Mouse (Mus musculus) heart, embryonic 10.5 days (tissue): Measurements from ENCODE around the gene Ifitm6. TPM values are rescaled to one million over a fixed set of nuclear protein-coding genes. Genes with fewer than 3 reads are reported as not detected.
"Not testable (repeated sequence)": the region's sequence is repeated elsewhere in the genome, so short reads cannot be mapped to it uniquely, and the experiment has no call there.

ENCODE experiments used
- DNase-seq: peaks from one replicate; pipeline ENCODE4 v3.0.0-alpha.2; 2017; ENCODE audit warnings: low spot score
- H3K27ac ChIP-seq: fragments of 300-500 bp; sonication (generic); 2 replicates; pipeline ENCODE4 v1.5.1; 2016; ENCODE audit warnings: mild to moderate bottlenecking
- H3K27me3 ChIP-seq: fragments of 300-500 bp; sonication (generic); 2 replicates; pipeline ENCODE4 v1.6.1; 2016; ENCODE audit warnings: mild to moderate bottlenecking; ENCODE audit not compliant: poor library complexity, insufficient read depth, severe bottlenecking
- H3K36me3 ChIP-seq: fragments of 300-500 bp; sonication (generic); 2 replicates; pipeline ENCODE4 v1.6.1; 2016; ENCODE audit warnings: mild to moderate bottlenecking, moderate library complexity
- H3K4me1 ChIP-seq: fragments of 300-500 bp; sonication (generic); 2 replicates; pipeline ENCODE4 v1.6.1; 2016; ENCODE audit warnings: mild to moderate bottlenecking
- H3K4me3 ChIP-seq: fragments of 300-500 bp; sonication (generic); 2 replicates; pipeline ENCODE4 v1.5.1; 2016; ENCODE audit warnings: mild to moderate bottlenecking, moderate library complexity
- H3K9me3 ChIP-seq: fragments of 300-500 bp; sonication (generic); 2 replicates; pipeline ENCODE4 v1.6.1; 2016; ENCODE audit warnings: mild to moderate bottlenecking, moderate library complexity
- WGBS: fragments of 180-500 bp; shearing (Covaris S2); methylation state at CpG from one replicate; pipeline ENCODE4 v1.1.7; 2016; 5-methylcytosine and 5-hydroxymethylcytosine counted together
- polyA plus RNA-seq: library from polyadenylated mRNA; unstranded; fragments of >200 nt; fragmentation: Nextera tagmentation; extraction: Ambion mirVana; gene quantifications from 2 replicates; pipeline ENCODE4 v1.2.1, GENCODE M21; 2016

Ifitm6 gene
- polyA plus RNA-seq, 1 experiment from 2014 or later: not detected

DNA sequence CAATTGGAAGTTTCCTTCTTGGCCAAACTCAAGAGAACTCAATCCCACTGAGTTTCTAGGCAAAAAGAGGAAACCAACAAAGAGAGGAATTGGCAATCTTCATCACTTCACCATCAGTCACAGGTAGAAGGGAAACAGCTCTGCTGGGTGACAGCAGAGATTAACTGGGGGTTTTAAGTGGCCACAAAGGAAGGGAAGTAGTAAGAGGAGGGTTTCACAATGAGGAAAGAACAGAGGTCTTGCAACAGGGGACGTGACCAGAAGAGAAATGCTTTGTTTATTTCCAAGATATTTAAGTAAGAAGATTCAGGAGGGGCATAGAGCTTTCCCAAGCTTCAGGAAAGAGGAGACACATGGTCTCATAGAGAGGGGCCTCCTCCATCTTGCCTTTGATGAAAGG is 19.9 kb downstream of the Ifitm6 start:
- Histone ChIP-seq H3K27ac (no peak overlapping the region), H3K27me3 (no peaks in the 10 kb centered on the region), H3K4me1 (no peaks in the 10 kb centered on the region), H3K4me3 (no peak overlapping the region), H3K36me3 (no peaks in the 10 kb centered on the region), H3K9me3 (no peaks in the 10 kb centered on the region)
- WGBS: 61% methylated on average over 1 of the region's 1 CpGs
- DNase-seq: no peak

DNA sequence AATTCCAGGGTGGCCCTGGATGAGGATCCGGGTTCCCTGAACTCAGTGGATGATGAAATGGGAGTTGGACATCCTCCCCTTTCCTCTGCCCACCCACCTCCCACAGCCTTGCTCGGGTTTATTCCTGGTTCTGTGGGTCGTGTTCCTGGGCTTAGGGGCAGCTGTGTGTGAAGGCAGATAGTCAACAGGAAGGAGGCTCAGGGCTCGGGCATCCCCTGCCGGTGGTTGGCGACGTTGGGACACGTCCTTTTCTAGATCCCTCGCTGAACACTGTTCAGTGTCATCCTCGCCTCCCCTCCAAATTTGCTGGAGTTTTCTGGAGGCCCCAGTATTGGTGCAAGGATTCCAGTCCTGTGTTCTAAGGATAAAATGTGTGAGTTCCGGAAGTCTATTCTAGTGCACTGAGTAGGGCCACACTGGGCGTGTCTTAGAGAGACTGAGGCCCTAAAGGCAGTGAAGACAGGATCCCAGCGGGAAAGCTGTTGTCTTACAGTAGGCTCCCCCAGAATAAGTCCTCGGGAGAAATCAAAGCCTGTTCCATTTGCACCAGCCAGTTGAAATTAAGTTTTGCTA is 26.5 kb downstream of the Ifitm6 start:
- H3K4me1 ChIP-seq: peaks cover 3% of the 10 kb centered on the region; the same call in 1 of the 2 replicates
- peaks cover 16% of the 10 kb centered on the region; the same call in 1 of the 2 replicates for H3K27me3 ChIP-seq
- no peak overlapping the region for H3K27ac ChIP-seq
- DNase-seq: no peak
- H3K9me3 ChIP-seq: no peaks in the 10 kb centered on the region
- 71% methylated on average over 14 of the region's 14 CpGs for WGBS
- no peaks in the 10 kb centered on the region for H3K36me3 ChIP-seq
- H3K4me3 ChIP-seq: no peak overlapping the region

DNA sequence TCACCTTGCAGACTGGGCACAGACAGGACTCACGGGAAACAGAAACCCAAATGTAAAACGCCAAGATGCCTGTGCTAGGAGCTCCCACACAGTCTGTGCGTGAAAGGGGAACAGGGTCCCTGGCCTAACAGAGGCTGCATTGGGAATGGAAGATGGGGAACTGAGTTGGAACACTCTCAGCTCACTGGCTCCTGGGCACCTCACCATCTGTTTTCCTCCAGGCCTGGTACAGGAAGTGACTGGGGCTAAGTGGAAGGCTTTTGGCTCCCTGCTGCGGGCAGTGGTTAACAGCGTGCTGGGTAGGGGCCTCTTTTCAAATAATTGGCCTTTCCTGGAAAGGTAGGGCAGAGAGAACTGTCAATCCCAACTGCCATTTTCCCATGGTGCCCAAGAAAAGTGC is 27.1 kb downstream of the Ifitm6 start:
- no peak overlapping the region for H3K27ac ChIP-seq

DNA sequence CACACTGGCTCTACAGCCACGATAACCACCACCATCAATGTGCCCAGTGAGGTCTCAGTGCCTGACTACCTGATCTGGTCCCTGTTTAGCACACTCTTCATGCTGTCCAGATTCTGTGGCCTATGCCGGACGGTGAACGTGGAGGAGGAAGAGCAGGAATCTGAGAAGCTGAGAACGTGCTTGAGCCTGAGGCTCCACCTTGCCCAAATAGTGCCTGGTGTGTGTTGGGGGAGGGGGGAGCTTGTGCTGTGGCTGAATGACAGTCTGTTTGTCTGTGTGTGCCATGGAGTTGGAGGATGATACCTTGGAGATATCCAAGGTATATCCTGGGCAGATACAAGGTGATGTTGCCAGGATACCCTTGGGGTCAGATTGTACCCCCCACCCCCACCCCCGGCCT is 27.5 kb downstream of the Ifitm6 start:
- no peak overlapping the region for H3K4me3 ChIP-seq
- no peaks in the 10 kb centered on the region for H3K36me3 ChIP-seq
- peaks cover 16% of the 10 kb centered on the region; the same call in 1 of the 2 replicates for H3K27me3 ChIP-seq
- DNase-seq: no peak
- H3K27ac ChIP-seq: no peak overlapping the region
- peaks cover 3% of the 10 kb centered on the region; the same call in 1 of the 2 replicates for H3K4me1 ChIP-seq
- 54% methylated on average over 6 of the region's 6 CpGs for WGBS
- H3K9me3 ChIP-seq: no peaks in the 10 kb centered on the region

More for the DNA sequence above, 27.1 kb downstream of the Ifitm6 start:
- H3K9me3 ChIP-seq: no peaks in the 10 kb centered on the region
- peaks cover 16% of the 10 kb centered on the region; the same call in 1 of the 2 replicates for H3K27me3 ChIP-seq
- WGBS: 62% methylated on average over 5 of the region's 5 CpGs
- H3K4me1 ChIP-seq: peaks cover 3% of the 10 kb centered on the region; the same call in 1 of the 2 replicates
- H3K36me3 ChIP-seq: no peaks in the 10 kb centered on the region
- no peak overlapping the region for H3K4me3 ChIP-seq
- no peak for DNase-seq

DNA sequence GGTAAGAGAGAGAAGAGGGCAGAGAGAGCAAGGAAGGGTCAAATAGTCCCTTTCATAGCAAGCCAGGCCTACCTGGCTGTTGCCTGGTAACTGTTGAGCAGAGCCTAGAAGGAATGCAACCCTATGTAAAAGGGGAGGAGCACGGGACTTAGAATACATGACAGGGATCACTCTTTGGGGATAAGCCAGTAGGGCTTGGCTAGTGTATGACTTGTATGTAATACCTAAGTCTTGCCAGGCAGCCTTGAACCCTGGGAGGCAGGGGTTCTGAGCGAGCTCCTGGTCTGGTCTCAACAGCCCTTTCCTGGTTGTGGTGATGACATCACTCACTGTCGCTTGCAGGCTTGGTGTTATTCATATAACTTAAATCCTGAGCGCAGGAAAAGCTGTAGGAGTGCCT is 28.7 kb downstream of the Ifitm6 start:
- no peak for DNase-seq
- no peaks in the 10 kb centered on the region for H3K9me3 ChIP-seq
- H3K27me3 ChIP-seq: peaks cover 17% of the 10 kb centered on the region; the same call in 1 of the 2 replicates
- H3K36me3 ChIP-seq: no peaks in the 10 kb centered on the region
- no peak overlapping the region for H3K27ac ChIP-seq
- WGBS: 80% methylated on average over 4 of the region's 4 CpGs
- peaks cover 3% of the 10 kb centered on the region; the same call in 1 of the 2 replicates for H3K4me1 ChIP-seq
- no peak overlapping the region for H3K4me3 ChIP-seq

DNA sequence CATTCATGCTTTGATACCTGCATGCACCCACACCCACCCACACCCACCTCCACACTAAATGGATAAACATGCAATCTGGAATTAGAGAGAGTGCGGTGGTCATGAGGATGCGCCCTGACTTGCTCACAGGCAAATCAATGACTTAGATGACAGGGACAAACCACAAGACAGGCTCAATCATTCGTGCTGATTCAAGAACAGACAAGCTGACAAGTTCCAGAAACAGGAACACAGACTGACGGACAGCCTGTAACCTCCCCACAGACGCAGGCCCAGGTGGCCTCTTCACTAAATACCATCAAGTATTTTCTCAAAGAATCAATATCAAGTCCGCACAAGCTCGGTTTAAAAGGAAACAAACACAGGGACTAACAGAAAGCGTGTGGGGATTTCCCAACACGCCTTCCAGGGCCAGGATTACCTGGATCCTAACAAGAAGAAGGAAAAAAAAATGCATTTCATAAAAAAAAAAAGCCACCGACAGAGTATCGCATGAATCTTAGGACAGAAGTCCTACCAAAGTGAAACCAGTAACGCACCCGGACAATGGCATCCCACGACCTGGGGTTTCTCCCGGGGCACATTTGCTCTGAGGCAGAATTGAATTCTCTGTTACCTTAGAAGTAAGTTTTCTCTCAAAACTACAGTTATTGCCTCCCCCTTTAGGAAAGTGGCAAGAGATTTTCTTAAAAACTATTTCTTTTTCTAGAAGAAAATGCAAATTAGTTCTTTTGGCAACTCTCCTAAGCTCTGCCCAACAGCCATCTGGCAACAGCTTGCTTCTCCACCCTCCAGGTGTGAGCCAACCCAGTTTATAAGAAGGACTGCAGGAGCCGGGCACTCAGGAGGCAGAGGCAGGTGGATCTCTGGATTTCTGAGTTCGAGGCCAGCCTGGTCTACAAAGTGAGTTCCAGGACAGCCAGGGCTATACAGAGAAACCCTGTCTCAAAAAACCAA is 30.3 kb downstream of the Ifitm6 start:
- WGBS: 80% methylated on average over 17 of the region's 17 CpGs
- DNase-seq: no peak
- Histone ChIP-seq H3K27me3 (peaks cover 25% of the 10 kb centered on the region; the same call in 1 of the 2 replicates), H3K27ac (no peak overlapping the region), H3K36me3 (no peaks in the 10 kb centered on the region), H3K4me1 (peaks cover 3% of the 10 kb centered on the region; the same call in 1 of the 2 replicates), H3K9me3 (no peaks in the 10 kb centered on the region), H3K4me3 (no peak overlapping the region)

DNA sequence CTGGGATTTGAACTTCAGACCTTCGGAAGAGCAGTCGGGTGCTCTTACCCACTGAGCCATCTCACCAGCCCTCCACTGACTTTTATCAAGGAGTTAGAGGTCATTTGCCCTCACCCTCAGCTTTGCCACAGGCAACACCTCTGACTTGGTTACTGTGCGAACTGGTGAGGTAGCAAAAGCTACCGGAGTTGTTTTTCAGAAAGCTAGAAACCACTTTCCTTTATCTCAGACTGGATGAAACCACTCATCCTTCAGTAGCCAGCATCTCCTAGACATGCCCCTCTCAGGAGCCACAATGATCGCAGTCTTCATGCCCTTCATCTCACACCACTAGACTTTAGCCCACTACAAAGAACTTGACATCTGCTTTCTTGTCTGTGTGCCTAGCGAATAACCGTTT is 34.8 kb downstream of the Ifitm6 start:
- WGBS: 63% methylated on average over 7 of the region's 7 CpGs
- H3K27ac ChIP-seq: no peak overlapping the region
- no peaks in the 10 kb centered on the region for H3K36me3 ChIP-seq
- H3K4me3 ChIP-seq: no peak overlapping the region
- no peaks in the 10 kb centered on the region for H3K4me1 ChIP-seq
- no peak for DNase-seq
- no peaks in the 10 kb centered on the region for H3K9me3 ChIP-seq
- peaks cover 17% of the 10 kb centered on the region; the same call in 1 of the 2 replicates for H3K27me3 ChIP-seq

DNA sequence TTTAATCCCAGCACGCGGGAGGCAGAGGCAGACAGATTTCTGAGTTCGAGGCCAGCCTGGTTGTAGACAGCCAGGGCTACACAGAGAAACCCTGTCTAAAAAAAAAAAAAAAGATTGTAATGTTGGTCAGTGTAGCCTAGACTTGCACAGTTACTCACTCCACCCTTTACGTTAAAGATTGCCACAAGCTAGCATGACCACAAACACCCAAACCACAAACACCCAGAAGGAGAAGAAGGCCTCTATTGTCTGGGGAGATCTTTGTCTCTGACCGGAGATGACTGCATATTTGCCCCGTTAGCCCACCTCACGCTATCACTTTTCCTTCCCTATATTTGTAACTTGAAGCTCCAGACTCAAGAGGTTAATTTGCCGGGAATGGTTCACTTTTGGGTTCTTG is 36.0 kb downstream of the Ifitm6 start:
- WGBS: 82% methylated on average over 8 of the region's 8 CpGs
- no peaks in the 10 kb centered on the region for H3K36me3 ChIP-seq
- H3K27me3 ChIP-seq: peaks cover 17% of the 10 kb centered on the region; the same call in 1 of the 2 replicates
- no peaks in the 10 kb centered on the region for H3K9me3 ChIP-seq
- H3K4me1 ChIP-seq: no peaks in the 10 kb centered on the region
- no peak overlapping the region for H3K4me3 ChIP-seq
- no peak overlapping the region for H3K27ac ChIP-seq
- no peak for DNase-seq

DNA sequence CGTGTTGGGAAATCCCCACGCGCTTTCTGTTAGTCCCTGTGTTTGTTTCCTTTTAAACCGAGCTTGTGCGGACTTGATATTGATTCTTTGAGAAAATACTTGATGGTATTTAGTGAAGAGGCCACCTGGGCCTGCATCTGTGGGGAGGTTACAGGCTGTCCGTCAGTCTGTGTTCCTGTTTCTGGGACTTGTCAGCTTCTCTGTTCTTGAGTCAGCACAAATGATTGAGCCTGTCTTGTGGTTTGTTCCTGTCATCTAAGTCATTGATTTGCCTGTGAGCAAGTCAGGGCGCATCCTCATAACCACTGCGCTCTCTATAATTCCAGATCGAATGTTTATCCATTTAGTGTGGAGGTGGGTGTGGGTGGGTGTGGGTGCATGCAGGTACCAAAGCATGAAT is 41.0 kb downstream of the Ifitm6 start:
- H3K4me3 ChIP-seq, H3K9me3 ChIP-seq, H3K4me1 ChIP-seq, H3K27ac ChIP-seq, H3K36me3 ChIP-seq, DNase-seq: not testable (repeated sequence)
- 85% methylated on average over 9 of the region's 9 CpGs for WGBS
- H3K27me3 ChIP-seq: peaks cover 25% of the 10 kb centered on the region

DNA sequence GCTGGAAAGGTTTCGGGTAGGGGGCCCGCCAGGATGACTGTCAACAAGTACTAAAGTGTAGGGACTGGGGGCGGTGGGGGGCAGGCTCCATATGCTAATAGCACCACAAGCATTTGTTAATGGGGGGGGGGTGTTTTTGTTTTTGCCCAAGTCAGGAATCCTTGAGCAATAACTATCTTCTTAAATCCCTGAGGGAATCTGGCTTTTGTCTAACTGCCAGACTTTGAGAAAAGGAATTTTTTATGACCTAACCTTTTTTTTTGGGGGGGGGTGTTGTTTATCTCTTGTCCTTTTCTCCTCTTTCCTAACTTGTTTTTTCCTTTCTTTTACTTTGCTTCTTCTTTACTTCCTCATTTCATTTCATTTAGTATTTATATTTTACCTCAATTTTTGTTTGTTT is 42.3 kb downstream of the Ifitm6 start:
- H3K4me1 ChIP-seq: peaks cover 19% of the 10 kb centered on the region
- DNase-seq: no peak
- no peak overlapping the region for H3K4me3 ChIP-seq
- WGBS: 22% methylated on average over 3 of the region's 3 CpGs
- no peaks in the 10 kb centered on the region for H3K9me3 ChIP-seq
- peaks cover 37% of the 10 kb centered on the region for H3K27me3 ChIP-seq
- H3K27ac ChIP-seq: no peak overlapping the region
- no peaks in the 10 kb centered on the region for H3K36me3 ChIP-seq

DNA sequence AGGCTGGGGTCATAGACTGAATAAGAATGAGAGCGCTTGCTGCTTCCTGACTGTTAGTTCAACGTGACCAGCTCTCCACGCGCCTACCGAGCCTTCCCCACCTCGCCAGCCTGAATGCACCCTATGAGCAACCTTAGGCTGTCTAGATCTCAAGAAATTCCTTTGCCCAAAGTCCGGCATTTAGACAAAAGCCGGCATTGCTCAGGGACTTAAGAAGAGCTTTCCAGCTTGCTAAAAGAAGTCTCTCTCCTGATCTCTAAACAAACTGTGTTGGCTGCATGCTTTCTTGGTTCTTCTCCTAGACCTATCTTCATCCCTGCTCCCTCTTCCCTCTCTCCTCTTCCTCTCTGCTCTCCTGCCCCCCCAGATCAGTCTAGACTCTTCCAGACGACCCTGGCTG is 42.8 kb downstream of the Ifitm6 start:
- H3K4me3 ChIP-seq: no peak overlapping the region
- WGBS: 16% methylated on average over 9 of the region's 9 CpGs
- peaks cover 42% of the 10 kb centered on the region for H3K27me3 ChIP-seq
- no peak overlapping the region for H3K27ac ChIP-seq
- no peaks in the 10 kb centered on the region for H3K36me3 ChIP-seq
- no peaks in the 10 kb centered on the region for H3K9me3 ChIP-seq
- no peak for DNase-seq
- peaks cover 19% of the 10 kb centered on the region for H3K4me1 ChIP-seq

DNA sequence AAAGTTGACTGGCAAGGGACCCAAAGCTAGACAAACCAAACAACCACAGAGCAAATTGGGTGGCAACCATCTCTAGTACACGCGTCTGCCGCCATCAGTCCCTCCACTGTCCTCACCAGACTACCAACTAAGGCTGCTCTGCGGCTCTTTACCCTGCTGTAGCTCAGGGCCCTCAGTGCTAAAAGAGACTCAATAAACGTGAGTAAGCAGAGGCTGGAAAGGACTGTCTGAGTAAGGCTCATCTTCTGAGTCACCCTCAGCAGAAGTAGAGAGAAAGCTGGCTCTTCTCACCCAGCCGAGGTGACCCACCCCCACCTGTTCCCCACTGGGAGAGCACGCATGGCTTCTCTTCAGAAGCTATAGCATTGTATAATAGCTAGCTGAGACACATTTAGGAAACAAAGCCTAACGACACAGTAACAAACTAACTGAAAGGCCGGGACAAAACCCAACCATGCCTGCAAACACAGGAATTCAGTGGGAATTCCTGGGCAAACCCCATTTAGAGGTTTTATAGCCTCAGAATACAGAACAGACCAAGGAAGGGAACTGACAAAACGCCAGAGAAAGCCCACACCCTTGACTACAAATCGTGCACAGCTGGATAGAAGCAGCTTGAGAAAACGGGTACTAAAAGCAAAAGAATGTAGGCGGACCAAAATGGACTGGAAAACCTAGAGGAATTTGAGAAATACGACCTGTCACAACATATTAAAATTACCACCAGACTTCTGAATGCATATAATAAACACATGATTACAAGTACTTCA is 44.1 kb downstream of the Ifitm6 start:
- H3K27me3 ChIP-seq: peaks cover 56% of the 10 kb centered on the region
- no peaks in the 10 kb centered on the region for H3K9me3 ChIP-seq
- no peak overlapping the region for H3K27ac ChIP-seq
- 39% methylated on average over 14 of the region's 14 CpGs for WGBS
- no peaks in the 10 kb centered on the region for H3K36me3 ChIP-seq
- peaks cover 28% of the 10 kb centered on the region for H3K4me1 ChIP-seq
- H3K4me3 ChIP-seq: no peak overlapping the region
- no peak for DNase-seq
